ENCODE assay signal across 1 mouse cellular context in genomic region chr2:170116704-170117281, GRCm38 (mm10).
TF ChIP-seq lines count a peak whose summit lies in the region.

No protein-coding gene starts in this region.

TF ChIP-seq in CH12.LX, 34 proteins besides CTCF, POLR2A, EP300 and RAD21 (continued from another document):
- TF ChIP-seq ZNF384 (IDR thresholded peaks at IDR 0.05; ENCODE audit: low read depth, low read length), result no peak
TF ChIP-seq in CH12.LX: peak in this region for 5.
